In the genomic region with DNA sequence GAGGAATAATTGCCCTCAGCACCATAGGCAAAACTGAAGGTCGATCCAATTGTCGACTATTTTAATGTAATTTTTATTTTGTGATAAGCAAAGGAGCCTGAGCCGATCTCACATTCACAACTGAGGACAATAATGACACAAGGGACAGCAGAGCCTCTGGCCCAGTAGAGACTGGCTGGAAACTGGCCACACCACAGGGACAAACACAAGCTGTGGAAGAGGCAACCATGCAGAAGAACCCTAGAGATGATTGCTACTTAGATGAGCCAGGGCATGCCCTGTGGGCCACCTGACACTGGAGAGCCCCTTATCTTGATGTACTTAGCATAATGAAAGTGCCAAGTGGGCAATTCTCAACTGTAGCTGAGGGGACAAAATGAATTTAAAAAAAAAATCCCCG, we compare ENCODE assay signal across 25 mouse cellular contexts.
"Had no signal": no experiment of that assay in that cellular context is flagged by ENCODE, and none has a peak within 500 bp of the region (broad histone marks: within the 10 kb centered on the region; RNA-seq: fewer than 3 reads in every experiment).

No protein-coding gene starts in this region.

- H3K27ac ChIP-seq: kidney, postnatal 0 days; layer of hippocampus, adult 2 months; limb, embryonic 12.5 days; limb, embryonic 15.5 days; liver, embryonic 12.5 days; liver, embryonic 15.5 days; lung, embryonic 15.5 days; midbrain, embryonic 10.5 days; midbrain, embryonic 13.5 days; neural tube, embryonic 13.5 days; stomach, postnatal 0 days had no signal

- H3K4me1 ChIP-seq: limb, embryonic 15.5 days; liver, embryonic 12.5 days; liver, embryonic 15.5 days; lung, embryonic 15.5 days; midbrain, embryonic 10.5 days; midbrain, embryonic 13.5 days; neural tube, embryonic 13.5 days had no signal

- H3K9me3 ChIP-seq: limb, embryonic 12.5 days; limb, embryonic 15.5 days; liver, embryonic 12.5 days; liver, embryonic 15.5 days; lung, embryonic 15.5 days; megakaryocyte, embryonic 14.5 days; midbrain, embryonic 10.5 days; midbrain, embryonic 13.5 days; neural tube, embryonic 13.5 days had no signal

- DNase-seq: kidney, adult 2 months; kidney, postnatal 25 days; layer of hippocampus, adult 9-11 months; lung, adult 18-20 months; lung, postnatal 10 days; lung, postnatal 36 days; right cerebral cortex, adult 18-20 months; right cerebral cortex, postnatal 14 days; right cerebral cortex, postnatal 4 days; thymus, adult 2 months; thymus, postnatal 14 days; thymus, postnatal 4 days had no signal

- H3K9ac ChIP-seq: limb, embryonic 12.5 days; limb, embryonic 15.5 days; liver, embryonic 12.5 days; liver, embryonic 15.5 days; lung, embryonic 15.5 days; midbrain, embryonic 13.5 days; neural tube, embryonic 13.5 days had no signal

- ATAC-seq: liver, embryonic 12.5 days; midbrain, embryonic 13.5 days had no signal

- H3K36me3 ChIP-seq: limb, embryonic 12.5 days; limb, embryonic 15.5 days; liver, embryonic 12.5 days; liver, embryonic 15.5 days; lung, embryonic 15.5 days; midbrain, embryonic 10.5 days; midbrain, embryonic 13.5 days; neural tube, embryonic 13.5 days had no signal

- H3K4me3 ChIP-seq: layer of hippocampus, adult 2 months; limb, embryonic 12.5 days; limb, embryonic 15.5 days; liver, embryonic 12.5 days; liver, embryonic 15.5 days; lung, embryonic 15.5 days; megakaryocyte, embryonic 14.5 days; midbrain, embryonic 10.5 days; midbrain, embryonic 13.5 days; myocyte; neural tube, embryonic 13.5 days had no signal

- H3K4me2 ChIP-seq: limb, embryonic 12.5 days; limb, embryonic 15.5 days; liver, embryonic 12.5 days; liver, embryonic 15.5 days; lung, embryonic 15.5 days; midbrain, embryonic 13.5 days; neural tube, embryonic 13.5 days had no signal

- H3K27me3 ChIP-seq: limb, embryonic 12.5 days; limb, embryonic 15.5 days; liver, embryonic 12.5 days; liver, embryonic 15.5 days; lung, embryonic 15.5 days; megakaryocyte, embryonic 14.5 days; midbrain, embryonic 13.5 days; neural tube, embryonic 13.5 days had no signal
